Mouse (Mus musculus) lung, postnatal 0 days (tissue): Measurements from ENCODE around the gene Calm2.

Experiments used
- CTCF ChIP-seq: IDR thresholded peaks from 2 replicates; pipeline ENCODE4 v1.5.1; 2016; ENCODE audit warnings: antibody characterized with exemption, mild to moderate bottlenecking
- EP300 ChIP-seq: IDR thresholded peaks from 2 replicates; pipeline ENCODE4 v1.6.1; 2016; ENCODE audit warnings: antibody characterized with exemption, mild to moderate bottlenecking, control low read depth

GRCm38 (mm10) chr17:87432743-87433142 lies 14.0 kb downstream of the Calm2 start:
- 0 out of 2 replicates have a peak, but pooled peaks have one; percentile 9 for TF ChIP-seq CTCF
- no peak for TF ChIP-seq EP300
